Mouse (Mus musculus) midbrain, embryonic 16.5 days (tissue): ENCODE results near the gene Znfx1. TPM values are rescaled to one million over a fixed set of nuclear protein-coding genes. Genes with fewer than 3 reads are reported as not detected.

Experiments
- ATAC-seq: fragments of 200-750 bp; cut with Nextera tagmentation; 2 replicates; pipeline ENCODE4 v1.8.0; 2017; ENCODE audit warnings: moderate TSS enrichment
- H3K27ac ChIP-seq: fragments of 300-500 bp; sonication (generic); 2 replicates; pipeline ENCODE4 v1.5.1; 2014; ENCODE audit warnings: mild to moderate bottlenecking, low read length, mixed read lengths
- H3K27me3 ChIP-seq: fragments of 300-500 bp; sonication (generic); 2 replicates; pipeline ENCODE4 v1.6.1; 2014; ENCODE audit warnings: low read depth, low read length, mixed read lengths; ENCODE audit not compliant: control insufficient read depth, insufficient read depth
- H3K36me3 ChIP-seq: fragments of 300-500 bp; sonication (generic); 2 replicates; pipeline ENCODE4 v1.6.1; 2014; ENCODE audit warnings: mild to moderate bottlenecking, low read length, moderate library complexity, mixed read lengths; ENCODE audit not compliant: control insufficient read depth, insufficient read depth
- H3K4me1 ChIP-seq: fragments of 300-500 bp; sonication (generic); 2 replicates; pipeline ENCODE4 v1.6.1; 2014; ENCODE audit warnings: mild to moderate bottlenecking, low read length, mixed read lengths; ENCODE audit not compliant: control insufficient read depth, insufficient read depth
- H3K4me2 ChIP-seq: fragments of 300-500 bp; sonication (generic); 2 replicates; pipeline ENCODE4 v1.6.1; 2014; ENCODE audit warnings: mild to moderate bottlenecking, low read length, mixed read lengths
- H3K4me3 ChIP-seq: fragments of 300-500 bp; sonication (generic); 2 replicates; pipeline ENCODE4 v1.5.1; 2014; ENCODE audit warnings: low read depth, mild to moderate bottlenecking, low read length, moderate library complexity, mixed read lengths
- H3K9ac ChIP-seq: fragments of 300-500 bp; sonication (generic); 2 replicates; pipeline ENCODE4 v1.6.1; 2014; ENCODE audit warnings: low read depth, low read length, mixed read lengths
- H3K9me3 ChIP-seq: fragments of 300-500 bp; sonication (generic); replicated peaks from 2 replicates; pipeline ENCODE4 v1.6.1; 2014; ENCODE audit warnings: mild to moderate bottlenecking, low read length, mixed read lengths; ENCODE audit not compliant: control insufficient read depth, poor library complexity, severe bottlenecking
- WGBS: fragments of 180-500 bp; shearing (Covaris S2); extraction: QIAGEN DNeasy Blood & Tissue Kit; methylation state at CpG from one replicate; pipeline ENCODE4 v1.1.7; 2014; 5-methylcytosine and 5-hydroxymethylcytosine counted together
- polyA plus RNA-seq: library from polyadenylated mRNA; unstranded; fragments of >200 nt; fragmentation: Nextera tagmentation; extraction: Ambion mirVana; gene quantifications from 2 replicates; pipeline ENCODE4 v1.2.1, GENCODE M21; 2015

The Znfx1 gene
- polyA plus RNA-seq, result 6.2 and 8.0 TPM in 2 replicates

- H3K9ac ChIP-seq, result peak within 1 kb of the TSS; percentile 96
- peak within 1 kb of the TSS; percentile 81 for H3K4me2 ChIP-seq
- H3K4me1 ChIP-seq, result peaks cover 33% of the 10 kb centered on the region
- no peaks in the 10 kb centered on the region for H3K9me3 ChIP-seq
- under 1% methylated on average over 55 of the region's 57 CpGs for WGBS
- H3K27ac ChIP-seq, result peak within 1 kb of the TSS; percentile 92
- ATAC-seq, result peak; percentile 92
- H3K4me3 ChIP-seq, result peak within 1 kb of the TSS; percentile 91
- no peaks in the 10 kb centered on the region for H3K27me3 ChIP-seq
- peaks cover 16% of the 10 kb centered on the region for H3K36me3 ChIP-seq
Observed at GRCm38 (mm10) chr2:167062965-167063880, at the start of gene Znfx1. Gene Znfx1 (minus strand): TSS chr2:167063015.

GRCm38 (mm10) chr2:167112259-167112658 lies 49.4 kb upstream of the Znfx1 start:
- Histone ChIP-seq H3K27me3 (no peaks in the 10 kb centered on the region), H3K27ac (0 out of 2 replicates have a peak overlapping the region, but pooled peaks have one; percentile 1), H3K9ac (peak overlapping the region; percentile 15; the same call in 1 of the 2 replicates), H3K4me1 (peaks cover 6% of the 10 kb centered on the region), H3K4me3 (no peak overlapping the region), H3K36me3 (no peaks in the 10 kb centered on the region), H3K9me3 (no peaks in the 10 kb centered on the region), H3K4me2 (no peak overlapping the region)
- peak; percentile 47 for ATAC-seq
- whole genome bisulfite sequencing, result 21% methylated on average over 7 of the region's 7 CpGs

GRCm38 (mm10) chr2:167109506-167109905 lies 46.7 kb upstream of the Znfx1 start:
- no peaks in the 10 kb centered on the region for H3K27me3 ChIP-seq
- H3K9me3 ChIP-seq, result no peaks in the 10 kb centered on the region
- 82% methylated on average over 8 of the region's 8 CpGs for WGBS
- H3K4me3 ChIP-seq, result no peak overlapping the region
- H3K27ac ChIP-seq, result no peak overlapping the region
- no peak overlapping the region for H3K4me2 ChIP-seq
- H3K36me3 ChIP-seq, result peaks cover 11% of the 10 kb centered on the region; the same call in 1 of the 2 replicates
- no peak overlapping the region for H3K9ac ChIP-seq
- no peak for ATAC-seq
- peaks cover 6% of the 10 kb centered on the region for H3K4me1 ChIP-seq

GRCm38 (mm10) chr2:167103546-167103945 lies 40.7 kb upstream of the Znfx1 start:
- H3K27me3 ChIP-seq, result no peaks in the 10 kb centered on the region
- no peak overlapping the region for H3K9ac ChIP-seq
- no peak overlapping the region for H3K4me3 ChIP-seq
- peaks cover 11% of the 10 kb centered on the region; the same call in 1 of the 2 replicates for H3K36me3 ChIP-seq
- 62% methylated on average over 7 of the region's 7 CpGs for WGBS
- H3K9me3 ChIP-seq, result no peaks in the 10 kb centered on the region
- no peak overlapping the region for H3K27ac ChIP-seq
- H3K4me2 ChIP-seq, result no peak overlapping the region
- H3K4me1 ChIP-seq, result no peaks in the 10 kb centered on the region
- no peak for ATAC-seq

GRCm38 (mm10) chr2:167101743-167102441 lies 39.1 kb upstream of the Znfx1 start:
- WGBS, result 89% methylated on average over 17 of the region's 17 CpGs
- Histone ChIP-seq H3K4me2 (no peak overlapping the region), H3K4me3 (no peak overlapping the region), H3K27me3 (no peaks in the 10 kb centered on the region), H3K9me3 (no peaks in the 10 kb centered on the region), H3K36me3 (peaks cover 11% of the 10 kb centered on the region; the same call in 1 of the 2 replicates), H3K4me1 (no peaks in the 10 kb centered on the region), H3K27ac (no peak overlapping the region), H3K9ac (no peak overlapping the region)
- no peak for ATAC-seq

- Histone ChIP-seq H3K4me3 (no peak overlapping the region), H3K9me3 (no peaks in the 10 kb centered on the region), H3K36me3 (no peaks in the 10 kb centered on the region), H3K27ac (no peak overlapping the region), H3K4me2 (no peak overlapping the region), H3K4me1 (no peaks in the 10 kb centered on the region), H3K9ac (no peak overlapping the region), H3K27me3 (no peaks in the 10 kb centered on the region)
- WGBS, result 82% methylated on average over 4 of the region's 4 CpGs
- ATAC-seq, result no peak
Observed at GRCm38 (mm10) chr2:167094688-167095087, 31.9 kb upstream of the Znfx1 start.

- Histone ChIP-seq H3K9ac (no peak overlapping the region), H3K4me1 (no peaks in the 10 kb centered on the region), H3K36me3 (no peaks in the 10 kb centered on the region), H3K27ac (no peak overlapping the region), H3K27me3 (no peaks in the 10 kb centered on the region), H3K4me2 (no peak overlapping the region), H3K4me3 (no peak overlapping the region), H3K9me3 (no peaks in the 10 kb centered on the region)
- WGBS, result 93% methylated on average over 13 of the region's 13 CpGs
- ATAC-seq, result no peak
Observed at GRCm38 (mm10) chr2:167093171-167093900, 30.5 kb upstream of the Znfx1 start.

GRCm38 (mm10) chr2:167090271-167090670 lies 27.5 kb upstream of the Znfx1 start:
- no peak for ATAC-seq
- 68% methylated on average over 1 of the region's 1 CpGs for WGBS
- Histone ChIP-seq H3K4me3 (no peak overlapping the region), H3K9ac (no peak overlapping the region), H3K9me3 (no peaks in the 10 kb centered on the region), H3K27me3 (no peaks in the 10 kb centered on the region), H3K27ac (no peak overlapping the region), H3K4me2 (no peak overlapping the region), H3K36me3 (no peaks in the 10 kb centered on the region), H3K4me1 (no peaks in the 10 kb centered on the region)
